Mouse (Mus musculus) brain, adult 2 months (tissue): ENCODE measurements at regions not wholly inside any gene's neighbourhood (a gene's known extent, or its start where the extent isn't known, plus 50 kb on each side); places are given as distances from the start of the nearest gene placed in this dataset.

Experiments
- DNase-seq: peaks from one replicate; pipeline ENCODE4 v3.0.0; 2011; ENCODE audit warnings: low read depth, low spot score

DNA sequence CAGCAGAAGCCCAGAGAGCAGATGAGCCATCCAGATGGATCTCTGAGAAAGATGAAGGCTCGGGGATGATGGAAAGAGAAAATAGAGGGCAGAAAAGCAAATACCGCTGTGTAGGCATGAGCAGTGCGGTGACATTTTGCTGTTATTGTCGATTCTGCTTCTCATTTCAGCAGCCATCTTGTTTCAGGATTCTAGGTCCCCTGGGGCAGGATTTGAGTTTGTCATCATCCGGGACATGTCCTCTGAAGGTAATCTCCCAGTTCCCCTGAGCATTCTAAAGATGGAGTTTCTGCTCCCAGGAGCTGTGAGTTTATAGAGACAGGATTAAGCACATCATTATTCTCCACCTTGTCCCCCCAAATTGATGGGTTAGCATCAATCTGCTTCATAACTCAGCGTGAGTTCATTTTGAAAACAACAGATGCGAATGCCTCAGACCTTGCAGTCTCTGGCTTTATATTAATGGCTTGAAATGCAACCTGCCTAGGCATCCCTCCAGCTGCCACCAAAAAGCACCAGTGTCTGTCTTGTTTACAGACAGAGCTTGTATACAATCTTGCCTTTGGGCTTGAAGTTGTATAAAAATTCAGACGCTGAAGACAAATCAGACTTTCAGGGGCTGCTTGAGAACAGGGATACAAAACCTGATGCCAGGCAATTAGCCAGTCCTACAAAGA is 128.6 kb upstream of the Foxa2 start:
- DNase-seq: no peak

DNA sequence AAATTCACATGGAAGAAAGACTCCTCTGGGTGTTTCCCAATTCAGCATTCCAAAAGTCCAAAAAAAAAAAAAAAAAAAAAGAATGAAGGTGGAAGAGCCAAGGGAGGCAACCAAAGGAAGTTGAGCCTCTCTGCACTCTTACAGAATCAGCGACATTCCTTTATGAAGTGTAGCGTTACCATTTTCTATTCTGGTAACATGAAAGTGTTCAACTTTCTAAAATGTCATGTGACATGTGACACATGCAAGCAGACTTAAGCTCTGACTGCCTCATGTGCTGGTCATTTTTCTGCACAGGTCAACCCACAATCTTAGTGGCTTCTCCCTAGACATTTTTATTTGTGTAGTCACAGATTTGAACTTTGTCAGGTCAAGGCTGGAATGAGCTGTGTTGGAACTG is 133.5 kb upstream of the Foxa2 start:
- DNase-seq: no peak

DNA sequence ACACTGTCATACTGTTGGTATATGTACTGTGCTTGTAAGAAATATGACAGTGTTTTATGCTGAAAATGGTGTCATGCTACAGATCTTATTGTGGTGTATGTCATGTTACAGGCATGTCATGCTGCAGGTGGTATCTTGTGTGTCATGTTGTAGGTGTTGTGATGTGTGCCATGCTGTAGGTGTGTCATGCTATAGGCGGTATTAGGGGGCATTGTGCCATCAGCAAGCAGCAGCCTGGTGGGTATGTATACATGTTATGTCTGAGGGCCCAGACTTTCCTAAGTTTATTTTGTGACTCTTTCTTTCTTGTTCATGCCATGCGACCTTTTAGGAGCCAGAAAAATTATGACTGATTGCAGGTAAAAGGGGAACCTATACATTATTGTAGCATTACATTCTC is 134.7 kb upstream of the Foxa2 start:
- DNase-seq: no peak

DNA sequence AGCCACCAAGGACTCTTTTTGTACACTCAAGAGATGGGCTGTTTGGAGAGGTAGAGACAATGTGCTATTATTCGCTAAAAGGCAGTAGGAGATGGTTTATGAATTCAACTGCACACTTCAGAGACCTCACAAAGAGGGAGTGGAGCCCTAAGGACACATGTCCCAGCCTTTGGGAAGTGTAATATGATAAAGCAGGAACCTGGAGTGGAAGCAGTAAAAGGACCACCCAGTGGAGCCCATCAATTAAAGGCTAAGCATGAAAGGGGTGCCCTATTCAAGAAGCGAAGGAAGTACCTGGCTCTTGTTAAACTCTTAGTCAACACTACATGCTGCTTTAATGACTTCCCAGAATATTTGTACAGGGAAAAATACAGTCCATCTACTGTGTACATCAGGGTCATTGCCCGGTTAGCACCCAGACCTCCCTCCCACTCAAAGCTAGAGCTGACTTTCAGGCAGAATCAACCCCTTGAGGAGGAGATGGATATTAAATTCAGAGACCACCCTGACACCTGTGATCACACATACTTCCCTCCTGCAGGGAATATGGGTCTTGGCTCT is 135.8 kb upstream of the Foxa2 start:
- no peak for DNase-seq

DNA sequence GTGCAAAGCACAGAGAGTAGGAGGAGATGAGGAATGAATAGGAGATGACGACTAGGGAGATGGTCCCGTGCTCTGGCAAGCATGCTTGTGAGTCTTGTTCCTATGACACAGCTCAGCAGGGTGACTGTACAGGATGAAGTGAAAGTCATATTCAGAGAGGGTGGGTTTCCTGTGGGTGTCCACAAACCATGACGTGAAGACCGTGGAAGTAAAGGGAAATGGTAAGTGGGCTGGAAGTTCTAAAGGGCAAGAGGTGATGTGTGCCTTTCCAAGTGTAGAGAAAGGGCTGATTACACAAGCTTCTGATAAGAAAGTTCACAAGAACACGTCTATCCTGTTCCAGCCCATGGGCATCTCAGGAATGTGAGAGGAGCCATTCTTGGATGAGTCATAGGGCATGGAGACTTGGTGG is 138.0 kb upstream of the Foxa2 start:
- DNase-seq: peak; percentile 52

DNA sequence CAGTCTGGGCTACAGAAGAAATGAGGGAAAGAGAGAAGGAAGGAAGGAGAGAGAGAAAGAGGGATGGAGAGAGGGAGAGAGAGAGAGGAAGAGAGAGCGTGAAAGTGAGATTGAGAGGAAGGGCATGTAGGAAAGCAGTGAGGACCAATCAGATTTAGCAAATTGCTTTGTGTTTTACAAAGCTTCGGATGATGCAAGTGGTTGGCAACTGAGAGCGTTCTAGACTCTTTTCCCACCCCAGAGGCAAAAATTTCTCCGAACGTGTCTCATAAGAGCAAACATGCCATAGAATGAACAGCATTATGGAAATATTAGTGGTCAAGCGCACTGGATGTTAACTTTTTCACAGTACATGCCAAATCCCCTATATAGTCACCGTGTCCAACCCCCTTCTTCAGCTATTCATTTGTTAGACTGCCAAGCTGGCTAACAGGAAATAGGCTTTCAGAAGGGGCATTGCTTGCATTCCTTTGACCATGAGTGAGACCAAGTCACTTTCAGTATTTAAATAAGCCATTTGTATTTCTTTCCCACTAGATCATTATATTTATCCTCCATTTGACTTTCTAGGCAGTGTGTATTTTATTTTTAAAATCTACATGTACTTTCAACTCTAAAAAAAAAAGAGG is 139.7 kb upstream of the Foxa2 start:
- DNase-seq: no peak

DNA sequence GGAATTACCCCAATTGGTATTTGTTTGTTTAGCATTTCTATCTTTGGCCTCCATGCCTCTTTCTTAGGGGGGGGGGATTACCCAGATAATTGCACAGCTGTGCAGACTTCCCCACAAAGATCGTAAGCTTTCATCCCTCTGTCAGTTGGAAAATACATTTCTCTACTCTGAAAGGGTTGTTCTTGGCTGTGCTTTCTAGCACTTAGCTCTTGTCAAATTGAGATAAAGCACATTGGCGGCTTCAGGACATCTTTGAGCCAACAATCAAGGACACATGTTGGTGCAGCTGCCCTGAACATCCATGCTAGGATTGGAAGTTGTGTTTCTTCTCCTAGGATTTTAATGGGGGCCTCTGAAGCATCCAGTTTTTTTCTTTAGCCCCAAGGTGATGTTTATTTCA is 142.1 kb upstream of the Foxa2 start:
- DNase-seq: peak; percentile 41

DNA sequence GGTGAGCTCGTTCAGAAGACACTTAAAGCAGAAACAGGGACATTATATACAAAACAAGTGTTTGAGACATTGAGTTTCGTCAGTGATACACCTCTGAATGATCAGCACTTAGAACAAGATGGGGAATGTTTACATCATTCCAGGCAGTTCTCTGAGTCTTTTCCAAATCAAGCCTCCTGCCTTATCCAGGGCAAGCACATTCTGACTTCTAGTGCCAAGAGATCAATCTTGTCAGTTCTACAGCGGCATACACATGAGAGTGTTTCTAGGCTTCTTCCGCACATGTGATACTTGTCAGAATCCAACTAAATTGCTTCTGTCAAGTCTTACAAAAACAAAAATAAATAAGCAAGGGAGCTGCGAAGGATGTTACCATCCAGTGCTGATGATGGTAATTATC is 142.5 kb upstream of the Foxa2 start:
- DNase-seq: no peak

DNA sequence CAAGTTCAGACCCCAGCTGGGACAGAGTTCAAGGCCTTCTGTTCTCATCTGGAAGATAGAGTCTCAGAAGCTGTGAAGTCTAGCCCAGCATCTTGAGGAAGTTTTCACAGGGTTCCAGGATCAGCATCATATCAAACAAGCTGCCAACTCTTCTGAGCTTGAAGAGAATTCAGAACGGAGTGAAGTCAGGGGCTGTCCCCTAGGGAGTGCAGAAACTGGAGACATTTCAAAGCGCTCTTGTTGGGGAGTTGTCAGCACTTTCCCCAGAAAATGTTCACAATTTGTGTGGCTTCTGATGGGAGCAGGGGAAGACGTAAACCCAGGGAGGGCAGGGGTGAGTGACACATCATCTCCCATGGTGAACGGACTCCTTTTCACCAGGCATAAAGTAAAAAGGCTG is 146.2 kb upstream of the Foxa2 start:
- DNase-seq: no peak

DNA sequence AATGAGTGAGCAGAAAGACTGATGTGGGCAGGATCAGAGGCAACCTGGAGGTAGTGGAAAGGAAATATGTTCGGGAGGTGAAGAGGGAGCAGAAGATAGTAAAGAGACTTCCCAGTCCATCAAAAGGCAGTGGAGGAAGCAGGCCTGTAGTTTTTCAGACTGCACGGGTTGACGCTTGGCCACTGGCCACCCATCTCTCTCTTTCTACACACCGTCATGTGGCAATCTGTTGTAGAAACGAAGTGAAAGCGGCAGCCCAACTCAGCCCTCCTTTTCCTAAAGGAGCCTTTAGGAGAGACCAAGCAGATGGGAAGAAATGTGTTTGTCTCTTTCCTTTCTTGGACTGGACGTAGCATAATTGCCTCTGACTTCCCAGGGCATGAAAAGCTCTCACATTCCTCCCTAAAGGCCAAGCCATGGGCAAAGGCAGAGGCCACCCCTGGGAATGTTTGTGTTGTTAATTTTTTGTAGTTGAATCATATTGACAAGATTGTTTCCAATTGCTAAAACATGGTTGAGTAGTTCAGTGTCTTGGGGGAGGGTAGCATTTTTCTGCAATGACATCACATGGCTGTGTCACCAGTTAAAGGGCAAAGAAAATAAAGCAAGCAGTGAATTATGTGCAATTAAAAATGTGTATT is 150.7 kb upstream of the Foxa2 start:
- peak; percentile 36 for DNase-seq

DNA sequence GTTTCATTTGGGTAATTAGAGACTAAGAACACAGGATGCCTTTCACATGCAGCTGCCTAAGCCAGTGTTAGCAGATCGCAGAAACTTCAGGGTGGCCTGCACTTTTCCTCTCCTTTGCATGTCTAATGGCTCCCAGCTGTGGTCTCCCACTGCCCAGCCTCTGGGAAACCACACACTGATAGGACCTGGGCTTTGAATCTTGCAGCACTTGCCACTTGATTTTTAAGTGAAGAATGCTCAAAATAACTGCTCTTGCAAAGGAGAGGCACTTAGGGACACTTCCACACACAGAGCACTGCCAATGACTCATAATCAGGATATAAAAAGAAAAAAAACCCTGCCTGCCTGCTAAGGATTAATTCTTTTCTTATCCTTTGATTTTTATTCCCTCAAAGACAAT is 159.9 kb upstream of the Foxa2 start:
- DNase-seq: peak; percentile 83

DNA sequence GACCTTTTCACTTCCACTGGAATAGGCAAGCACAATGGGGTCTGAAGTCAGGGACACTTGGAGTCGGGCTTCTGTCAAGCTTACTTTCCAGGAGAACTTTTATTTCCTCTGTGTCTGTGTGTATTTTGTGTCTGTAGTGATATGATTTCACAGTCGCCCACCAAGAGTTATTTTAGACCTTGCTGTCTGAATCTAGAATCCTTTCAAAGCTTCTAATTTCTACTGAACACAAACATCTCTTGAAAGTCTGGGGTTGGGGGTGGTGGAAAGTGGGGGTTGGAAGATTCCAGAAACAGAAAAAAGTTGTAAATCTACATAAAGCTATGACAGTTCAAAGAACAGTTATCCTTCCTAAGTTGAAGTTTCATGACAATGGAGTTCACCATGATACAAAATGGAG is 164.0 kb upstream of the Foxa2 start:
- peak; percentile 67 for DNase-seq

DNA sequence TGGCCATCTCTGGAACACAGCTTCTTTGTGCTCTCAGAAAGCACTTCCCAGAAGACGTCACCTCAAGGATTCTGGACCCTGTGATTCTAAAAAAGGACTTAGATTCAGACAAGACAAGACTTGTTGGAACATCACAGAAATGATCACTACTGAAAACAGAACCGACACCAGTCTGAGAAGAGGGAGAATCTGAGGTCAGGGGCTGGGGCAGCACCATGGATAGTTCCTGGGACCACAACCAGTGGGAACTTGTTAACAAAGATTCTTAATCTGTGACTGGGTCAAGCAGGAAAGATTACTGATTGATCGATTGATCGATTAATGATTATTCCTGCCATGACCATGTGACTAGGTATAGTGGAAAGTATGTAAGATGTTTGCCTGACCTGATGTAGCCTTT is 170.4 kb upstream of the Foxa2 start:
- no peak for DNase-seq

DNA sequence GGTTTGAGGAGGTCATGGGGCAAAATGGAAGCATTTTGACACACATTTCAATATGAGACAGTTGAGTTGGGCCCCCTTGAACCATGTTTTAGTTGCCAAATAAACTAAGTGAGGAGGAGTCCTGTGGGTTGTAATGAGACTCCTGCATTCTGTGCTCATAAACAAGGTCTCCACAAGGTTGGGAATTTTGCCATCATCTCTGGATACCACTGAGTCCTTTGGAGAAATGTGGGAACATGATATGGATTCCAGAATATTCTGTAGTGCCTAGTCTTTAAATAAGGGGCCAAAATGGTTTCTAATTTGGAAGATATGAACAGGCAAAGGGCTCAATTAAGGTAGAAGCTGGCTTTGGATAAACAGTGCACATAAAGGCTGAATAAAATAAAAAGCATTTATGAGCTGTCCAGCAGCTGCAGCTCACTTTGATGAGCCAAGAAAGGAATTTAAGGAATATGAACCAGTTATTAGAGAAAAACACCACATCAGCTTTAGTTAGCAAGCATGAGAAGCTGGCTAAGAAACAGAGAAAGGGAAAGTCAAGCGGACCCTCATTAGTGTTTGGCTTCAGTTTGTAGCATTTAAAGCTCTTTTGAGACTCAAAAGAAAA is 161.3 kb upstream of the Sstr4 start:
- peak; percentile 16 for DNase-seq

DNA sequence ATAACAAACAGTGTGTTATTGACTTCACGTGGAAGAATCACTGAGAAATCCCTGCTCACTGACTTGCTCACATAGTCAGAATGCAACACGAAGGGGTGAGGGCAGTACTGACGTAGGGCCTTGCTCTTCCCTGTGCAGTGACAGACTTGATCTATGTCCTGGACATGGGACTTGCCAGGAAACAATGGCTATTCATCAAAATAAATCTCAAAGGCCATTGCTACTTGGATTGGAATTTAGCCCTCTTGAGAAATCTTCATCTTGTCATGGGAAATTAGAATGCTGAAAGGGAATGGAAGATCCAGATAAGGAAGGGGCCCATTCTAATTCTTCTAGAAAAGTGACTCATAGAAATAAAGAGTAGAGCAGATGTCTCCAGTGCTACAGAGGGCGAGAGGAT is 158.0 kb upstream of the Sstr4 start:
- DNase-seq: no peak

DNA sequence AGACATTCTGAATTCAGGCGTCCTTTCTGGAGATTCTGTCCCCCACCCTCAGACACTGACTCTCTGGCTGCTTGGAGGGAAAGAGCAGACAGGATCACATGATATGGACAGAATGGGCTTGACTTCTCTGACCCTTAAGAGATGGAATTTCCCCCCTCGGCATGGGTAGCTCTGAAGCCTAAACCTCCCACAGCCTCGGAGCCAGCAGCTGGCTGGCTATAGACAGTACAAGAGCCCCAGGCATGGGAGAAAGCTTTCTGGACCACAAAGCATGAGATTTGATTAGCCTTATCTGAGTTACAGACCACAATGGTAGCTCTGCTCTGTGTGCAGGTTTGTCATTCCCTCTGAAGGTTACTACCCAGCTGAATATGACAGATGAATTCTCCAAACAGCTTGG is 156.1 kb upstream of the Sstr4 start:
- no peak for DNase-seq

DNA sequence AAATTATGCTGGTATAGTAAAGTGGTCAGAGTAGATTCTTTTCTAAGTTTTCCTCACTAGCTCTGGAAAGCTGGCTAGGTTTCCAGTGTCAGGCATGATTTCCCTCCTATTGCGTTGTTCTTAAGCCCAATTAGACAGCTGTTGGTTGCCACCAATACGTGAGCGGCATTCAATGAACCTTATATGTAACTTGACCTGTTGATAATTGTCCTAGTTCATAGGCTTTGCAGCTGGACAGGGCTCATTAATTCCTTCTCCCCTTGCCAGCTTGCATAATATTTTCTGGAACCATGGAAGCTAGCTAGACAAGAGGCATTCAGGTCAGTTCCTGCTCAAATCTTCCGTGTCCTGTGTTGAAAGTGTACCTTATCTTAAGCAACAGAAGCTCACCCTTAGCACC is 152.9 kb upstream of the Sstr4 start:
- DNase-seq: no peak

DNA sequence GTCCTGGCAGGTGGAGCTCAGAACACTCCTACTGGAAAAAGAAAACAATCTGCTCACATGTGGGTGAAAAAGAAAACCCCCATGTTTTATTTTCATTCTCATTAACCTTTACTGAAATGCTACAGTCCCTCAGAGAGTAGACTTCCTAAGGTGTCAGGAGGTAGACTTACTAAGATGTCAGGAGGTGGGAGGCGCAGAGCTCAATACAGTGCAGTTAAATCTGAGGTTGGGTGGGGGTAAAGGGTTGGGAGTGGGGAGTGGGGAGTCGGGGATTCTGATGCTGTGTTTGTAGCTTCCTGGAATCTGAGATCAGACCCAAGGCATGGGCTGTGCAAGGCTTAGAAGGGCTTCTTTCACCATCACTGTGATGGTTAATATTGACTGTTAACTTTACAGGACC is 149.6 kb upstream of the Sstr4 start:
- DNase-seq: no peak

DNA sequence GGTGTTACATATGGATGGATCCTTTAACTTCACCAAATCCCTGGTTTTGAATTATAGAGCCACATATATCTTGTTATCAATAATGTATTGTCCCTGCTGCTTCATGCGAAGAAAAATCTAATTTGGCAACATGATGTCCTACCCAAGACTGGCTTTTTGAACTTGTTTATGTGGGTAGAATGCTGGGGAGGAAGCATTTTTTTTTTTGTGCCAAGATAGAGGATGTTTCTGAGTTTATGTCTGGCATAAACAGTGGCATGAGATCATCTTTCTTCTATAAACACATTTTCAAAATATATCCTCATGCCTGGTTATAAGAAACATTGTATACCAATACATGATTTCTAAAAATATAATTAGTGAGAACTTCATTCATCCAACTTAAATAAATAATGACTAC is 144.2 kb upstream of the Sstr4 start:
- no peak for DNase-seq

DNA sequence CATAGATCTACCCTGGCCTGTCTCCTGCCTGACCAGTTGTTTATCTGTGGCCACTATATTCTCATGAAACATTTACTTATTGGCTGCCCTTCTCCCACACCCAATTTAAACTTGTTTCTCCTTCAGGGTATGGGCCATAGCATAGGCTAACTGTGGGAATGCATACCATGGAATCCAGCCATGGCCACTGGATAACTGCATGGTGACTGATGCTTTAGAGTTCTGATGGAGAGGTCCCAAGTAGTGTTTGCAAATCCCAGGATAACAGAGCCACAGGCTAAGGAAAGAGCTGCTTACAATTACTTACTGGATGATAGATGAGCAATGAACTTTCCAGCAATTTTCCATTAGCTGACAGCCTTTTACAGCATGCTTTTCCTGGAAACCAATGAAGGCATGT is 139.5 kb upstream of the Sstr4 start:
- no peak for DNase-seq

DNA sequence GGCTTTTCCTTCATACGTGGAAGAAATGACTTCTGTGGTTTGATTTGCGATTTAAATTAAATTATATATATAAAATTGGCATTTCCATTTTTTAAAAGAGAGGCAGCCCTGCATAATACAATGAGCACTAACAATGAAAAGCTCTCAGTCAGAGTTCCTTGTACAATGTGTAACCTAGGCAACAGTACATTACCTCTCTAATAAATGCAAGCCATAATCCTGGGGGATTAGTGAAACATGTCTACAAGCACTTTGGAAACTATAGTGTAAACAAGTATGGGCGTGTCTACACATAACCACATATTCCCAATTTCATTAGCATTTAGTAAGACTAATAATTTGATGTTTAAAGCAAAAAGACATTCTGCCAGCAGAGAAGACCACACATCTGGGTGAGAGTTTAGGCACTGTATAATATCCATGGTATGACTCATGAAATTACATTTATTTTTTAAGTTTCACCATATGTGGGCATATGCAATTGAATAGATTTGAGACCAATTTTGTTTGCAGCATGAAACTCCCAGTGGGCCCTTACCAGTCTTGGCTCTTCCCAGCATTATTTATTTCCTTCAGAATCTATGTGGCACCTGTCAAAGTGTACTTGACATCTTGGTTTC is 130.9 kb upstream of the Sstr4 start:
- no peak for DNase-seq

DNA sequence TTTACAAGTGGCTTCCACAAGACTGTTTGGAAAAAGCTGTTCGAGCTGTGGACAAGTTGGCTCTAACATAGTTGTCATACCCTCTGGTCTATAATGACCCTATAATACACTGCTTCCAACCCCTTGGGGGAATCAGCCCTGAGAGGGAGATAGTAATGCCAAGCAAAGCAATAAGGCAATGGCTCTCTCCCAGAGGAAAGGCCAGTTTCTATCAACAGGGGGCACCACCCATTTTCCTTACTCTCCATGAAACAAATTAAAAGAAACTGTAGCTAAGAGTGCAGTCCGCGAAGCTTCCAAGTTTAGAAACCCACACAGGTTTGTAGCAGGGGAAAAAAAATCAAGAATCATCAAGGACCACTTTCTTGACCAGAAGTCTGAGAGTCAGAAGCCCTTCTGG is 115.9 kb upstream of the Sstr4 start:
- no peak for DNase-seq
